Comparison of ENCODE assay signal across 10 mouse cellular contexts in the genomic region with DNA sequence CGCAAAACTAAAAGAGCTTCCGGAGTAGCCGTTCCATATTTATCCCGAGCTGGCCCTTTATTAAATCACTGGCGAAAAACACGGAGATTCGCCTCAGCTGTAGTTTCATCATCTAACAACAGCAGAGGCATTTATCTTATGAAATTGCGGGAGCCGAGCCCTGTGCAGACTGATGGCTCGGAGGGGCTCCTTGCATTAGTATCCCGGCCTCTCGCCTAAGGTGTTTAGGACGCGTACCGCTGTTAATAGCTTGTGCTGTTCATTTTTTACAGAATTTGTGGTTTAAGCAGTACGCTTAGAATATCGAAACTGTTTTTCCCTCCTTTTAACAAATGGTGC.
DNase-seq lines count a peak whose midpoint lies in the region; ATAC-seq and TF ChIP-seq lines count a peak whose summit lies in the region.
"Had no signal": no experiment of that assay in that cellular context is flagged by ENCODE, and none has a peak within 500 bp of the region (broad histone marks: within the 10 kb centered on the region; RNA-seq: fewer than 3 reads in every experiment).

No protein-coding gene starts in this region.

- peak overlapping the region; percentile 32 for H3K4me2 ChIP-seq in embryonic facial prominence, embryonic 11.5 days (ENCODE audit: low read depth, low read length)
- H3K4me2 ChIP-seq in hindbrain, embryonic 13.5 days, result peak overlapping the region; percentile 48
- H3K4me2 ChIP-seq in midbrain, embryonic 15.5 days, result peak overlapping the region; percentile 48

- H3K27me3 ChIP-seq in kidney, adult 2 months (replicated peaks; ENCODE audit: control insufficient read depth, insufficient read depth, low read length), result no peaks in the 10 kb centered on the region
- no peaks in the 10 kb centered on the region for H3K27me3 ChIP-seq in embryonic facial prominence, embryonic 11.5 days (ENCODE audit: control insufficient read depth, insufficient read depth, low read length)
- peaks cover 5% of the 10 kb centered on the region; the same call in 1 of the 2 replicates for H3K27me3 ChIP-seq in hindbrain, embryonic 13.5 days
- H3K27me3 ChIP-seq in midbrain, embryonic 15.5 days (replicated peaks), result no peaks in the 10 kb centered on the region

- H3K27ac ChIP-seq in kidney, adult 2 months (ENCODE audit: insufficient read depth, low read depth, low read length), result no peak overlapping the region
- no peak overlapping the region for H3K27ac ChIP-seq in embryonic facial prominence, embryonic 11.5 days (replicated peaks; ENCODE audit: low read depth, low read length)
- no peak overlapping the region for H3K27ac ChIP-seq in hindbrain, embryonic 13.5 days
- no peak overlapping the region for H3K27ac ChIP-seq in midbrain, embryonic 15.5 days

- no peaks in the 10 kb centered on the region for H3K36me3 ChIP-seq in kidney, adult 2 months (ENCODE audit: control insufficient read depth, insufficient read depth, low read length)
- H3K36me3 ChIP-seq in embryonic facial prominence, embryonic 11.5 days (replicated peaks; ENCODE audit: control insufficient read depth, insufficient read depth, low read depth, low read length), result no peaks in the 10 kb centered on the region
- H3K36me3 ChIP-seq in hindbrain, embryonic 13.5 days, result no peaks in the 10 kb centered on the region
- H3K36me3 ChIP-seq in midbrain, embryonic 15.5 days (replicated peaks), result no peaks in the 10 kb centered on the region

- TF ChIP-seq CTCF in kidney, adult 2 months (conservative IDR thresholded peaks at IDR 0.05; ENCODE audit: insufficient read depth, insufficient read length, low read depth, low read length), result no peak

- no peak for ATAC-seq in embryonic facial prominence, embryonic 11.5 days (replicated peaks; ENCODE audit: insufficient number of reproducible peaks, low FRiP score, low TSS enrichment, low read depth)
- ATAC-seq in hindbrain, embryonic 13.5 days (ENCODE audit: low FRiP score), result 0 out of 2 replicates have a peak, but pooled peaks have one; percentile 28
- peak; percentile 70 for ATAC-seq in midbrain, embryonic 15.5 days (replicated peaks)
- ATAC-seq: CD4-positive, CD25-positive, alpha-beta regulatory T cell, adult 4 months had no signal

- no peak for DNase-seq in kidney, adult 2 months
- DNase-seq in kidney, postnatal 4 days, result no peak
- no peak for DNase-seq in embryonic facial prominence, embryonic 11.5 days (ENCODE audit: low spot score)
- no peak for DNase-seq in ovary, postnatal 14 days (ENCODE audit: low spot score)
- DNase-seq in cerebellum, postnatal 10 days, result no peak
- DNase-seq in kidney, postnatal 25 days, result no peak
- DNase-seq: adrenal gland, adult 8-10 months had no signal

- WGBS in kidney, adult 2 months, result 47% methylated on average over 17 of the region's 17 CpGs
- WGBS in embryonic facial prominence, embryonic 11.5 days, result 52% methylated on average over 17 of the region's 17 CpGs
- WGBS in hindbrain, embryonic 13.5 days, result 50% methylated on average over 17 of the region's 17 CpGs
- 37% methylated on average over 17 of the region's 17 CpGs for WGBS in midbrain, embryonic 15.5 days

- no peaks in the 10 kb centered on the region for H3K9me3 ChIP-seq in embryonic facial prominence, embryonic 11.5 days (replicated peaks; ENCODE audit: control insufficient read depth, low read length)
- no peaks in the 10 kb centered on the region for H3K9me3 ChIP-seq in hindbrain, embryonic 13.5 days
- no peaks in the 10 kb centered on the region for H3K9me3 ChIP-seq in midbrain, embryonic 15.5 days

- no peak overlapping the region for H3K9ac ChIP-seq in embryonic facial prominence, embryonic 11.5 days (replicated peaks; ENCODE audit: low read length)
- H3K9ac ChIP-seq in hindbrain, embryonic 13.5 days, result peak overlapping the region; percentile 36
- no peak overlapping the region for H3K9ac ChIP-seq in midbrain, embryonic 15.5 days

- TF ChIP-seq POLR2A in kidney, adult 2 months (IDR thresholded peaks at IDR 0.05; ENCODE audit: low read depth, low read length), result no peak

- H3K4me3 ChIP-seq in kidney, adult 2 months (ENCODE audit: insufficient read depth, low read depth, low read length), result peak overlapping the region; percentile 25; the same call in 1 of the 2 replicates
- peak overlapping the region; percentile 11 for H3K4me3 ChIP-seq in embryonic facial prominence, embryonic 11.5 days (ENCODE audit: low read depth, low read length)
- peak overlapping the region; percentile 25 for H3K4me3 ChIP-seq in hindbrain, embryonic 13.5 days
- peak overlapping the region; percentile 25 for H3K4me3 ChIP-seq in midbrain, embryonic 15.5 days

- H3K4me1 ChIP-seq in kidney, adult 2 months (ENCODE audit: control insufficient read depth, insufficient read depth, low read length), result no peaks in the 10 kb centered on the region
- no peaks in the 10 kb centered on the region for H3K4me1 ChIP-seq in embryonic facial prominence, embryonic 11.5 days (ENCODE audit: control insufficient read depth, insufficient read depth, low read length)
- H3K4me1 ChIP-seq in hindbrain, embryonic 13.5 days (replicated peaks), result peaks cover 12% of the 10 kb centered on the region
- peaks cover 4% of the 10 kb centered on the region; the same call in 1 of the 2 replicates for H3K4me1 ChIP-seq in midbrain, embryonic 15.5 days
